Mouse (Mus musculus) large intestine, adult 2 months (tissue): Measurements from ENCODE around the gene Gm20821. TPM values are rescaled to one million over a fixed set of nuclear protein-coding genes. Genes with fewer than 3 reads are reported as not detected.
"Not testable (repeated sequence)": the region's sequence is repeated elsewhere in the genome, so short reads cannot be mapped to it uniquely, and the experiment has no call there.

Experiments
- DNase-seq: peaks from one replicate; pipeline ENCODE4 v3.0.0-alpha.2; 2012; ENCODE audit warnings: low read depth, low spot score
- WGBS: fragments of 180-500 bp; shearing (Covaris S2); methylation state at CpG from one replicate; pipeline ENCODE4 v1.1.7; 2018; 5-methylcytosine and 5-hydroxymethylcytosine counted together
- polyA plus RNA-seq: library from polyadenylated mRNA; depleted of rRNA; stranded (reverse); fragments of >200 nt; gene quantifications from 2 replicates; pipeline ENCODE4 v1.2.3, GENCODE M21; 2012; rRNA removed

Gene Gm20821
- not detected in 2 replicates for polyA plus RNA-seq

DNA sequence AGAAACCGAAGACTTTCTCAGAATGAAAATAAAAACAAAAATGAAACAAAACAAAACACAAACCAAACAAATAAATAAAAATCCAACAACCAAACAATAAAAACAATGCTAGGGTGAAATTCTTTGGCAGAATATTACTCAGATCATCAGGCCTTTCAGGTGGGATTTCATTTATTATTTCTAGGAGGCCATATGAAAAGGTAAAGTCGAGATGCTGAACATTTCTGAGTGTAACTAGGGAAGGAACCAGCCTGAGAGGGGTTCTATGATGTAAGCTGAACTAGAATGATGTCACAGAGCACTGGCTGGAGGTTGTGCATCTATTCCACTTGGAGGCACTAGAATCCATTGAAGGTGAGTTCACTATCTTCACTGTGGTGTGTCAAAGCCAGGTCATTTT, at the start of gene Gm20821:
Gene Gm20821, plus strand, starts transcription at position 301 of the 400 bp plus-strand sequence.
- not testable (repeated sequence) for DNase-seq
- 21% methylated on average over 2 of the region's 2 CpGs for WGBS
